Mouse (Mus musculus): Measurements from ENCODE around the gene Scn11a. TPM values are rescaled to one million over a fixed set of nuclear protein-coding genes. Genes with fewer than 3 reads are reported as not detected.

Scn11a gene
- polyA plus RNA-seq, 1 experiment from 2014 or later, result not detected

DNA sequence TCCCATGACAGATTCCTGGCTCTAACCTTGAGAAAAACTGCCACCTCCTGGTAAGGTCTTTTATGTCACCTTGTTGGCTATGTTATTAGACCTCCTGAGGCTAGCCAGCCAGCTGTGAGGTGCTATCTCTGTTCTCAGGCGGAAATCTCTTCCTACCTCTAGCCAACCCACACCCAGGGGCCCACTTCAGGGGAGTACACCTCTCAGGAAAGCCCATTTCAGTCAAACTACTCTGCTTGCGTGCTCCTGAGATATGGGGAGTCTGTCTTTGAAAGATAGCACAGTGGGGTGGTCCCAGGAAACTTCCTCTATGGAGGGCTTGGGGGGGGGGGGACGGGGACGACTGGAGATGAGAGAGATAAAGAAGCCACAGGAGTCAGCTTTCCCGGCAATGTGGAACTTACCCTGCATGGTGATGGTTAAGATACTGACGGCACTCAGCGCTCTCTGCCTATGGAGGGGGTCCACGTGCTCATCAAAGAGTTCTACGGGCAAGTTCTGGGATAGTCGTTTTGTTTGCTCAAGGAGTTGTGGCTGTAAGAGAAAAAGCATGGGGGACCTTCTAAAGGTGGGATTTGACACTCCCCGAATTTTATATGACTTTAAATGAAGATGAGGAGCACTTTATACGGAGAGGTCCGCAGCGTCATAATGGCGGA is 29.9 kb downstream of the Scn11a start:
- WGBS, result 51% methylated on average over 15 of the region's 15 CpGs
- H3K4me1 ChIP-seq, result peaks cover 20% of the 10 kb centered on the region
- no peaks in the 10 kb centered on the region for H3K36me3 ChIP-seq
- no peak overlapping the region for H3K4me2 ChIP-seq
- H3K27me3 ChIP-seq (replicated peaks), result no peaks in the 10 kb centered on the region
- H3K27ac ChIP-seq (replicated peaks), result no peak overlapping the region
- H3K4me3 ChIP-seq, result no peak overlapping the region
- H3K9ac ChIP-seq, result no peak overlapping the region
- ATAC-seq (ENCODE audit: extremely low read depth, insufficient number of reproducible peaks, low FRiP score, low TSS enrichment), result no peak
- 0 out of 2 replicates have a peak, but pooled peaks cover 6% of the 10 kb centered on the region for H3K9me3 ChIP-seq

DNA sequence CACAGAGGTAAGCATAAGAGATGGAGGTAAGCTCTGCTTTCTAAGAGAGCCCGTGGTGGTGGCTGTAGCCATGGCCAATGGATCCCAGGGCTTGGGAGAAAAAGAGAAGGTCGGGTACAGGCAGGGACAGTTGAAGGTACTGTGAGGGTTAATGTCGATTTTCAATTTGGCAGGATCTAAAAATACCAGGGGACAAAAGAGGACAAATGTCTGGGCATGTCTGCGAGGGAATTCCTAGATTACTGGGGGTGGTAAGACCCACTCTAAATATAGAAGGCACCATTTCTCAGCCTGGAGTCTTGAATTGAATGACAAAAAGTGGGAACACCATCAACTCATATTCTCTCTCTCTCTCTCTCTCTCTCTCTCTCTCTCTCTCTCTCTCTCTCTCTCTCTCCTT is 30.8 kb downstream of the Scn11a start:
- no peaks in the 10 kb centered on the region for H3K36me3 ChIP-seq
- H3K4me2 ChIP-seq, result peak overlapping the region; percentile 22; the same call in 1 of the 2 replicates
- H3K27ac ChIP-seq (replicated peaks), result peak overlapping the region; percentile 71
- ATAC-seq (ENCODE audit: extremely low read depth, insufficient number of reproducible peaks, low FRiP score, low TSS enrichment), result no peak
- no peak overlapping the region for H3K4me3 ChIP-seq
- no peak overlapping the region for H3K9ac ChIP-seq
- 0 out of 2 replicates have a peak, but pooled peaks cover 6% of the 10 kb centered on the region for H3K9me3 ChIP-seq
- H3K4me1 ChIP-seq, result peaks cover 20% of the 10 kb centered on the region
- WGBS, result 32% methylated on average over 4 of the region's 4 CpGs
- H3K27me3 ChIP-seq (replicated peaks), result no peaks in the 10 kb centered on the region

DNA sequence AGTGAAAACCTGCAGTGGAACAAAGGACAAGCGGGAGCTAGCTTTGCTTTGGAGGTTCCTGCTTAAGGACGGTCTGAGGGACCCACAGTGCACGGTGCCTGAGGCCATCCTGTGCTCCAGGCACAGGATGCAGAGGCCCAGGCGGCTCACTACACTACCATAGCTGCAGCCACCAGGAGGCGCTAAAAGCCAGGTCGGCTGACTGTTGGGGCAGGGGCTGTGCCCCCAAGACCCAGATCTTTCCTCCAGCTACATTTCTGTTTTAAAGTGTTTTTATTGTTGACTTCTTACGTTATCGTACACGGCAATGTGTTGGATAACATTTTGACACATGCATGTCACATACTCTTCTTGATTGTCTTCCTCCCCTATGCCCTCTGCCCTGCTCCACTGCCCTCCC is 32.8 kb downstream of the Scn11a start:
- Histone ChIP-seq H3K27ac (replicated peaks) (no peak overlapping the region), H3K27me3 (replicated peaks) (no peaks in the 10 kb centered on the region), H3K9ac (no peak overlapping the region), H3K4me1 (peaks cover 20% of the 10 kb centered on the region), H3K36me3 (no peaks in the 10 kb centered on the region), H3K4me2 (no peak overlapping the region), H3K4me3 (no peak overlapping the region), H3K9me3 (0 out of 2 replicates have a peak, but pooled peaks cover 3% of the 10 kb centered on the region)
- WGBS, result 47% methylated on average over 9 of the region's 9 CpGs
- no peak for ATAC-seq (ENCODE audit: extremely low read depth, insufficient number of reproducible peaks, low FRiP score, low TSS enrichment)

DNA sequence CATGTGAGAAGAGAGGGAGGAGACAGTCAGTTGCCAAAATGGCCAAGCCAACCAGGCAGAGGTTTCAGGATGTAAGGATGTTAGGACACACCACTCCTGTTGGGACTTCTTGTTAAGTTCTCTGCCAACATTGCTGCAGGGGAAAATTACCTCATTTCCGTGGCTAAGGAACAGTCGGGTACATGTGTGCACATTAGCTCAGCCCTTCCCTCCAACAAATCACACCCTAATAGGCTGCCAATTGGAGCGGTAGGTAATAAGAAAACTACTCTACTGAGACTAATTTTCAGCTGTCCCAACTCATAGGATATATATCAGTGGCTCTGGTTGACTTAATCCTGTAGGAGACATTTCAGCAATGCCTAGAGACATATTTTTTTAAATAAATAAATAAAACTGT is 44.4 kb downstream of the Scn11a start:
- 66% methylated on average over 3 of the region's 3 CpGs for WGBS
- H3K27ac ChIP-seq (replicated peaks), result no peak overlapping the region
- no peaks in the 10 kb centered on the region for H3K36me3 ChIP-seq
- peaks cover 6% of the 10 kb centered on the region; the same call in 1 of the 2 replicates for H3K27me3 ChIP-seq (replicated peaks)
- no peak for ATAC-seq (ENCODE audit: extremely low read depth, insufficient number of reproducible peaks, low FRiP score, low TSS enrichment)
- no peaks in the 10 kb centered on the region for H3K4me1 ChIP-seq
- no peaks in the 10 kb centered on the region; the same call in 1 of the 2 replicates for H3K9me3 ChIP-seq
- no peak overlapping the region for H3K4me3 ChIP-seq
- no peak overlapping the region for H3K9ac ChIP-seq
- H3K4me2 ChIP-seq, result no peak overlapping the region

DNA sequence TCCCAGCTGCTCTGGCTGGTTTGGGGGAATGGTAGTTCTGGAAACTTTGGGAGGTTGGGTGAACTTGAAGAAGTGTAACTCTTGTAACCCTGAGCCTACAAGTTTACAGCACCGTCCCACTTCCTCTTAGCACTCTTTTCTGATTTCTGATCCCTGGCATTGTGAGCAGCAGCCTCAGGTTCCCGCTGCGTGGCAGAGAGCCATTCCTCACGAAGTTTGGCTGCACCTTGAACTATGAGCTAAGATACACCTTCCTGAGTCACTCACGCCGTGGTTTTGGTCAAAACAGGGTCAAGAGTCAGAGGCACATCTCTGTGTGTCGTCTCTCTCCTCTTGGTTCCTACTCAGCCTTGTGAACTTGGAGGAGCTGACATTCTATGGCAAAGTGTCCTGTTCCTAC is 48.6 kb downstream of the Scn11a start:
- ATAC-seq (ENCODE audit: extremely low read depth, insufficient number of reproducible peaks, low FRiP score, low TSS enrichment), result no peak
- 76% methylated on average over 7 of the region's 7 CpGs for WGBS
- Histone ChIP-seq H3K27me3 (replicated peaks) (peaks cover 6% of the 10 kb centered on the region; the same call in 1 of the 2 replicates), H3K27ac (replicated peaks) (no peak overlapping the region), H3K4me1 (no peaks in the 10 kb centered on the region), H3K4me2 (no peak overlapping the region), H3K9ac (no peak overlapping the region), H3K4me3 (no peak overlapping the region), H3K9me3 (no peaks in the 10 kb centered on the region), H3K36me3 (no peaks in the 10 kb centered on the region)

DNA sequence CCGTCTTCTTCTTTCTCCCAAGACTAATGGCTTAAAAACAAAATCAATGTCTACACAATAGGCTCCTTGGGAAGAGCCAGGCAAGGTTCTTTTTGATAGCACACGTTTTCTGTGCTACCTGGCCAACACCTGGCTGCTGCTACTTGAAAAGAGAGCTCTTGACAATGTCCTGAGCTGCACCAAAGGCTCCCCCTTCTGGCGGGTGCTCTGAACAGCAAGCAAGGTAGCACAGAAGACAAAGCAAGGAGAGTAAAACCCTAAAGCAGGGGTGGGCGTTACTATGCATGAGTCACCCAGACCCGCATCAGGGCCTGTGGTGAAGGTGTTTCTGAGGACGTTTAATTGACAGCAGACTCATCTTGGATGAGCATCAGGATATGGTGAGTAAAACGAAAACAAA is 56.7 kb downstream of the Scn11a start:
- Histone ChIP-seq H3K4me3 (no peak overlapping the region), H3K27me3 (replicated peaks) (no peaks in the 10 kb centered on the region), H3K4me1 (no peaks in the 10 kb centered on the region), H3K36me3 (no peaks in the 10 kb centered on the region), H3K27ac (replicated peaks) (no peak overlapping the region), H3K9me3 (no peaks in the 10 kb centered on the region), H3K9ac (no peak overlapping the region), H3K4me2 (no peak overlapping the region)
- ATAC-seq (ENCODE audit: extremely low read depth, insufficient number of reproducible peaks, low FRiP score, low TSS enrichment), result no peak
- WGBS, result 35% methylated on average over 7 of the region's 7 CpGs

DNA sequence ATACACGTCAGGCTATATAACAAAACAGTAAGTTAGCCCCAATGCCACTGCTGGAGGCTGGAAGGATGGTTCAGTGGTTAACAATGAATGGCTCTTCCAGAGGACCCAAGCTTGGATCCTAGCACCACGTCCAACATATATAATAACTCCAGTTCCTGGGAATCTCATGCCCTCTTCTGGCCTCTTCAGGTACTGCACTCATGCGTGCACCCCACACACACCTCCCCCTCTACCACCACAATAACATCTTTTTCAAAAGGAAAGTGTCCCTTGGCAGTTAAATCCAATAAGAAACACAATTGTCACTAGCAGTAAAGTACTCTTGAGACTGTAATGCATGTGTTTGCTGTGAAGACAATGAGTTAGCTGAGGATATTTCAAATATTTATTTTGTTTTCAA is 65.0 kb downstream of the Scn11a start:
- H3K9ac ChIP-seq, result no peak overlapping the region
- no peak for ATAC-seq (ENCODE audit: extremely low read depth, insufficient number of reproducible peaks, low FRiP score, low TSS enrichment)
- H3K27ac ChIP-seq (replicated peaks), result no peak overlapping the region
- H3K36me3 ChIP-seq, result no peaks in the 10 kb centered on the region
- peaks cover 11% of the 10 kb centered on the region for H3K9me3 ChIP-seq
- H3K4me2 ChIP-seq, result no peak overlapping the region
- no peaks in the 10 kb centered on the region for H3K4me1 ChIP-seq
- no peaks in the 10 kb centered on the region for H3K27me3 ChIP-seq (replicated peaks)
- WGBS, result 74% methylated on average over 3 of the region's 3 CpGs
- H3K4me3 ChIP-seq, result no peak overlapping the region

DNA sequence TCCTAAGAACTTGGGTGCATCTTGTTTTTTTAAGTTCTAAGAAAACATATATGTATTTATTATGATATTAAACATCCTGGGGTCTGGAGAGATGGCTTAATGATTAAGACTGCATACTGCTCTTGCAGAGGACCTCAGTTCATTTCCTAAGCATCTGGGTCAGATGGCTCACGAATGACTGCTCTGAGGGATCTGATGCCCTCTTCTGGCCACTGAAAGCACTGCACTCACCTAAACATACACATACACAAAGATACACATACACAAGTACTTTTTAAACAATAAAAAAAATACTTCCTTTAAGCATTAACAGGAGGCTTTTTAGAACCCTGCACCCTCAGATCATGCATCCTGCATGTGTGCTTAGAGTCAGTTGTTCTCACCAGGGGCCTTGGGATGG is 65.8 kb downstream of the Scn11a start:
- Histone ChIP-seq H3K27me3 (replicated peaks) (no peaks in the 10 kb centered on the region), H3K36me3 (no peaks in the 10 kb centered on the region), H3K9me3 (peaks cover 11% of the 10 kb centered on the region), H3K27ac (replicated peaks) (no peak overlapping the region), H3K4me2 (no peak overlapping the region), H3K4me3 (no peak overlapping the region), H3K9ac (no peak overlapping the region), H3K4me1 (no peaks in the 10 kb centered on the region)
- ATAC-seq (ENCODE audit: extremely low read depth, insufficient number of reproducible peaks, low FRiP score, low TSS enrichment), result no peak
- 81% methylated on average over 1 of the region's 1 CpGs for WGBS

DNA sequence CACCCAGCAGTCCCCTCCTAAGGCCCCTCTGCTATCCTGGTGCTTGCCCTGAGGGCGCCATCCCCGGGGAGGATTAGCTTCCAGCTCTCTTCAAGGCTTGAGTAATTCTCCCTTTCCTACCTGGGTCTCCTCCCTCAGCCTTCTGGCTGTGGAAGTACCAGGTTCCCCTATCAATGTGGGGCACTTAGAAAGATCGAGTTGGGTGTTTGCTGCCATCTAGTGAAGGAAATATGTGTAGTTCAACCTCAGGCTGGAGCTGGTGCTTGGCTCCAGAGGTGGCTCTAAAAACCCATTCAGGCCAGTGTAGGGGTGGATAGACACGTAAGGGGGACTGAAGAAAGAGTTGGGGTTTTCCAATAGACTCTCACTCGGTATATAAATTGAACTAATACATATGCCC is 73.7 kb downstream of the Scn11a start:
- H3K9ac ChIP-seq, result no peak overlapping the region
- peaks cover 9% of the 10 kb centered on the region for H3K4me1 ChIP-seq
- H3K27ac ChIP-seq (replicated peaks), result no peak overlapping the region
- ATAC-seq (ENCODE audit: extremely low read depth, insufficient number of reproducible peaks, low FRiP score, low TSS enrichment), result no peak
- no peak overlapping the region for H3K4me2 ChIP-seq
- H3K4me3 ChIP-seq, result no peak overlapping the region
- H3K36me3 ChIP-seq, result no peaks in the 10 kb centered on the region
- no peaks in the 10 kb centered on the region for H3K9me3 ChIP-seq
- WGBS, result 10% methylated on average over 5 of the region's 5 CpGs
- no peaks in the 10 kb centered on the region for H3K27me3 ChIP-seq (replicated peaks)

DNA sequence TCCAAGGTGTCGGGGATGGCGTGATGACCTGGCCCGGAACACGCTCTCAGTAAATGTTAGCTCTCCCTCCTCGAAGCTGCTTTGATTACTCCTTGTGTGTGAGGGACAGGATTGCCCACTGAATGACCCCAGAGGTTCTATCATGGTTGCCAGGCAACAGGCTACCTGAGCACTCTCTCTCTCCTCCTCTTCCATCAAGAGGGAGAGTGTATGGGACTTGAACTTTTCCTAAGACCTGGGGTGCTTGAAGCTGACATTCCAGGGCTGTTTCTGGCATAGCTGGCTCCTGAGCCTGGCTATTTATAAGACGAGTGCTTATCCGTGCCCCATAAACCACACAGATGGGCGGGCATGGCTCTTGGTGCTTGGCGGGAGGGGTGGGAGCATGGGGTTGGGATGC is 76.1 kb downstream of the Scn11a start:
- no peaks in the 10 kb centered on the region for H3K9me3 ChIP-seq
- WGBS, result 53% methylated on average over 9 of the region's 9 CpGs
- H3K4me1 ChIP-seq, result peaks cover 10% of the 10 kb centered on the region
- no peaks in the 10 kb centered on the region for H3K36me3 ChIP-seq
- H3K4me3 ChIP-seq, result no peak overlapping the region
- H3K27ac ChIP-seq (replicated peaks), result no peak overlapping the region
- H3K27me3 ChIP-seq (replicated peaks), result no peaks in the 10 kb centered on the region; the same call in 1 of the 2 replicates
- no peak overlapping the region for H3K4me2 ChIP-seq
- no peak overlapping the region for H3K9ac ChIP-seq
- no peak for ATAC-seq (ENCODE audit: extremely low read depth, insufficient number of reproducible peaks, low FRiP score, low TSS enrichment)

DNA sequence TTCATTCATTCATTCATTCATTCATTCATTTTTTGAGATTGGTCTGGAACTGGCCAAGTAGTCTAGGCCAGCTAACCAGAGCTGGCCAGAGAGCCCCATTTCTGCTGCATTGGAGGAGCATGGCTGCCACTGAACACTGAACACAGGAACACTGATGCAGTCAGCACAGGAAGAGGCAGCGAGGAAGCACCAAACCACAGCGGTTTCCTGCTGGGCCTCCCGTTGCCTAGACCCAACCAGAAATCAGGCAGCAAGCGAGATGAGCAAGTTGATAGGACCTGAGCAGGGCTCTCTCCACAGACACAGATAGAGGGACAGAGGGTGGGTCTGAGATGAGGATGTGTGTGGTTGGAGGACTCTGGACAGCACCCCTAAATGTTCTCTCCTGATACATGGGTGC is 81.4 kb downstream of the Scn11a start:
- ATAC-seq (ENCODE audit: extremely low read depth, insufficient number of reproducible peaks, low FRiP score, low TSS enrichment), result no peak
- no peaks in the 10 kb centered on the region for H3K9me3 ChIP-seq
- H3K4me2 ChIP-seq, result no peak overlapping the region
- H3K27me3 ChIP-seq (replicated peaks), result no peaks in the 10 kb centered on the region; the same call in 1 of the 2 replicates
- no peaks in the 10 kb centered on the region for H3K36me3 ChIP-seq
- H3K27ac ChIP-seq (replicated peaks), result no peak overlapping the region
- 46% methylated on average over 4 of the region's 4 CpGs for WGBS
- H3K4me1 ChIP-seq, result peaks cover 18% of the 10 kb centered on the region
- H3K9ac ChIP-seq, result no peak overlapping the region
- H3K4me3 ChIP-seq, result no peak overlapping the region

DNA sequence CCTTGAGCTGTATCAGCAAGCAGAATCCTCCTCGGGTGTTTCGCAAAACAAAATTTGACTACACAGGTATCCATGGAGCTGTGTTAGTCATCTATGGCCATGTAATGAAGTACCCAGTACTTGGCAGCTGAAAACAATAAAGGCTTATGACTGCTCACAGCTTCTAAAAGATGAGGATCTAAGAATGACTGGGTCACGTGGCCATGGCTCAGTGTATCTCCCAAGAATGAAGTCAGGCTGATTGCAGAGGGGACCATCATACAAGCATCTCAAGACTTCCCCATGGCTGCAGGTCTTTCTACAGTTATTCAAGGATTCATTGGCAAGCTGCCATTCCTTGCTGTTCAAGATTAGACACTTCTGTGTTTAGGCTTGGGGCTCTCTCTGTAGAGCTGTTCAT is 81.9 kb downstream of the Scn11a start:
- Histone ChIP-seq H3K4me2 (no peak overlapping the region), H3K36me3 (no peaks in the 10 kb centered on the region), H3K9ac (no peak overlapping the region), H3K9me3 (no peaks in the 10 kb centered on the region), H3K4me3 (no peak overlapping the region), H3K27ac (replicated peaks) (no peak overlapping the region), H3K27me3 (replicated peaks) (no peaks in the 10 kb centered on the region; the same call in 1 of the 2 replicates), H3K4me1 (peaks cover 17% of the 10 kb centered on the region)
- 61% methylated on average over 3 of the region's 3 CpGs for WGBS
- no peak for ATAC-seq (ENCODE audit: extremely low read depth, insufficient number of reproducible peaks, low FRiP score, low TSS enrichment)
